Mouse (Mus musculus): ENCODE measurements around the gene Neurl4.

- TF ChIP-seq EP300 (IDR thresholded peaks at IDR 0.05; ENCODE audit: insufficient read depth, low read depth, low read length) (no peak), POLR2A (IDR thresholded peaks at IDR 0.05; ENCODE audit: insufficient read depth, low read length) (no peak)
These were observed 13.5 kb downstream of the Neurl4 start for GRCm38 (mm10) chr11:69914372-69914764.
